In the genomic region with DNA sequence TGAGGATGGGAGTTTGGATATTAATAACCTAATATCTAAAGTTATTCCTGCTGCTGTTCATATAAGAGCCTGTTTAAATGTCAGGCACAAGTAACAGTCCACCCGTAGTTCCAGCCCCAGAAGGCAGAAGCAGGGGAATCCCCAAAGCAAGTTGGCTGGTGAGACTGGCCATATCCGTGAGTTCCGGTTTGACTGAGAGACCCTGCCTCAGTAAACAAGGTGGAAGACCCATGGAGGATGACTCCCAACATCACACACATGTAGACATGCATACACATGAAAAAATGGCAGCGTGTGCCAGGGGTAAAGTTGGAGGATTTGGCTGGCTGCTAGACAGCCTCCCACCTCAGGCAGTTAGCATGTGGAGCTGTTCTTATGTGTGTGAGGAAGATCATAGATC, we compare ENCODE assay signal across 26 mouse cellular contexts.
"Had no signal": no experiment of that assay in that cellular context is flagged by ENCODE, and none has a peak within 500 bp of the region (broad histone marks: within the 10 kb centered on the region; RNA-seq: fewer than 3 reads in every experiment).

No protein-coding gene starts in this region.

- H3K4me3 ChIP-seq: embryonic facial prominence, embryonic 10.5 days; embryonic facial prominence, embryonic 12.5 days; embryonic facial prominence, embryonic 13.5 days; embryonic facial prominence, embryonic 15.5 days; erythroblast, embryonic 14.5 days; forebrain, embryonic 10.5 days; forebrain, embryonic 12.5 days; forebrain, embryonic 13.5 days; forebrain, embryonic 15.5 days; gastrocnemius, adult 2 months; heart, adult 2 months had no signal

- DNase-seq: cerebellum, adult 2 months; cerebellum, adult 8-10 months; cerebellum, adult 9-10 months; cerebellum, adult 9-11 months; cerebellum, postnatal 10 days; cerebellum, postnatal 14 days; cerebellum, postnatal 25 days; cerebellum, postnatal 36 days; embryo, embryonic 11 days; forebrain, postnatal 0 days; gastrocnemius, adult 2 months; gastrocnemius, postnatal 10 days; gastrocnemius, postnatal 14 days; gastrocnemius, postnatal 25 days; gastrocnemius, postnatal 36 days; heart, adult 18-20 months had no signal

- H3K36me3 ChIP-seq: embryonic facial prominence, embryonic 10.5 days; embryonic facial prominence, embryonic 12.5 days; embryonic facial prominence, embryonic 13.5 days; embryonic facial prominence, embryonic 15.5 days; forebrain, embryonic 10.5 days; forebrain, embryonic 12.5 days; forebrain, embryonic 15.5 days had no signal

- H3K27ac ChIP-seq: embryonic facial prominence, embryonic 10.5 days; embryonic facial prominence, embryonic 12.5 days; embryonic facial prominence, embryonic 13.5 days; embryonic facial prominence, embryonic 15.5 days; forebrain, embryonic 10.5 days; forebrain, embryonic 12.5 days; forebrain, embryonic 13.5 days; forebrain, embryonic 15.5 days; gastrocnemius, adult 2 months; heart, adult 2 months had no signal

- H3K4me1 ChIP-seq: forebrain, embryonic 10.5 days; forebrain, embryonic 12.5 days had no signal

- H3K27me3 ChIP-seq: embryonic facial prominence, embryonic 12.5 days; embryonic facial prominence, embryonic 13.5 days; embryonic facial prominence, embryonic 15.5 days; forebrain, embryonic 12.5 days; forebrain, embryonic 13.5 days; forebrain, embryonic 15.5 days had no signal
